Mouse (Mus musculus): Measurements from ENCODE around the gene Dtx1.
A peak's percentile ranks its signal among the peaks of the same experiment; 100 is the strongest.

Dtx1 gene

GRCm38 (mm10) chr5:120677516-120677915, 34.2 kb downstream of the Dtx1 start:
- DNase-seq (ENCODE audit: low spot score): no peak

GRCm38 (mm10) chr5:120674229-120675145, 37.2 kb downstream of the Dtx1 start:
- DNase-seq (ENCODE audit: low spot score): peak; percentile 59

GRCm38 (mm10) chr5:120673626-120674025, 38.1 kb downstream of the Dtx1 start:
- DNase-seq (ENCODE audit: low spot score): peak; percentile 85

GRCm38 (mm10) chr5:120671865-120672264, 39.9 kb downstream of the Dtx1 start:
- DNase-seq (ENCODE audit: low spot score): no peak

GRCm38 (mm10) chr5:120670132-120670531, 41.6 kb downstream of the Dtx1 start:
- DNase-seq (ENCODE audit: low spot score): no peak

GRCm38 (mm10) chr5:120668761-120669160, 43.0 kb downstream of the Dtx1 start:
- no peak for DNase-seq (ENCODE audit: low spot score)

GRCm38 (mm10) chr5:120664888-120665287, 46.8 kb downstream of the Dtx1 start:
- no peak for DNase-seq (ENCODE audit: low spot score)

GRCm38 (mm10) chr5:120660816-120661215, 50.9 kb downstream of the Dtx1 start:
- DNase-seq (ENCODE audit: low spot score): no peak

GRCm38 (mm10) chr5:120656281-120656751, 55.4 kb downstream of the Dtx1 start:
- DNase-seq (ENCODE audit: low spot score): no peak

GRCm38 (mm10) chr5:120653873-120654272, 57.9 kb downstream of the Dtx1 start:
- no peak for DNase-seq (ENCODE audit: low spot score)

- no peak for DNase-seq (ENCODE audit: low spot score)
Observed at GRCm38 (mm10) chr5:120652915-120653701, 58.6 kb downstream of the Dtx1 start.

- DNase-seq (ENCODE audit: low spot score): no peak
Observed at GRCm38 (mm10) chr5:120651230-120651629, 60.5 kb downstream of the Dtx1 start.

GRCm38 (mm10) chr5:120649938-120650337, 61.8 kb downstream of the Dtx1 start:
- DNase-seq (ENCODE audit: low spot score): no peak

- DNase-seq (ENCODE audit: low spot score): peak; percentile 31
Observed at GRCm38 (mm10) chr5:120649374-120649933, 62.3 kb downstream of the Dtx1 start.

GRCm38 (mm10) chr5:120648569-120649373, 63.0 kb downstream of the Dtx1 start, which contains the start of gene Rasal1:
Gene Rasal1, plus strand, starts transcription at chr5:120648812.
- peak; percentile 38 for DNase-seq (ENCODE audit: low spot score)

GRCm38 (mm10) chr5:120647814-120648491, 63.8 kb downstream of the Dtx1 start:
- DNase-seq (ENCODE audit: low spot score): no peak

GRCm38 (mm10) chr5:120647361-120647760, 64.4 kb downstream of the Dtx1 start:
- no peak for DNase-seq (ENCODE audit: low spot score)

GRCm38 (mm10) chr5:120645851-120646250, 65.9 kb downstream of the Dtx1 start:
- DNase-seq (ENCODE audit: low spot score): no peak

- DNase-seq (ENCODE audit: low spot score): no peak
Observed at GRCm38 (mm10) chr5:120644227-120644626, 67.5 kb downstream of the Dtx1 start.

GRCm38 (mm10) chr5:120643365-120644085, 68.2 kb downstream of the Dtx1 start:
- no peak for DNase-seq (ENCODE audit: low spot score)

Data from embryo, embryonic 10 days (tissue).